Mouse (Mus musculus): Measurements from ENCODE around the gene Lrrc14b. TPM values are rescaled to one million over a fixed set of nuclear protein-coding genes. Genes with fewer than 3 reads are reported as not detected.

Gene Lrrc14b
- total RNA-seq (2015; ENCODE audit: low replicate concordance), result not detected in 2 replicates
- not detected in 2 replicates for total RNA-seq (2017; ENCODE audit: low replicate concordance)

DNA sequence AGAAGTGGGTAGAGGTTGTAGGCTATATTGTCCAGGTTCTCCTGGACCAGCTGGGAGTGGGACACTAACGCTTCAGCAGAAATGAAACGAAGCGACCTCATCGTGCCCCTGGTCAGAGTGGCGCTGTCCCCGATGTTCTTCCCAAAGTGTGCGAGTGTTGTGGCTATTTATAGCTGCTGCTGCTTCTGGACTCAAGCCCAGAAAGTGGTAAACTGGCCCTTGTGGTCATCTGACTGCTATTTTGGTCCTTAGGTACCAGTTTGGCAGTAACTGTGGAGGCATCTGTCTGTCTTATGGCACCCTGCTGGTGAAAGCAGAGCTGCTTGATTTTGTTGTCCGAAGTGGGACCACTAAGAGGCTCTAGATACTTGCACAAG is at the start of gene Lrrc14b:
Gene Lrrc14b (minus strand): TSS at position 147 of the 377 bp plus-strand sequence.
- ATAC-seq (replicated peaks; ENCODE audit: low FRiP score, poor library complexity, severe bottlenecking), result no peak

DNA sequence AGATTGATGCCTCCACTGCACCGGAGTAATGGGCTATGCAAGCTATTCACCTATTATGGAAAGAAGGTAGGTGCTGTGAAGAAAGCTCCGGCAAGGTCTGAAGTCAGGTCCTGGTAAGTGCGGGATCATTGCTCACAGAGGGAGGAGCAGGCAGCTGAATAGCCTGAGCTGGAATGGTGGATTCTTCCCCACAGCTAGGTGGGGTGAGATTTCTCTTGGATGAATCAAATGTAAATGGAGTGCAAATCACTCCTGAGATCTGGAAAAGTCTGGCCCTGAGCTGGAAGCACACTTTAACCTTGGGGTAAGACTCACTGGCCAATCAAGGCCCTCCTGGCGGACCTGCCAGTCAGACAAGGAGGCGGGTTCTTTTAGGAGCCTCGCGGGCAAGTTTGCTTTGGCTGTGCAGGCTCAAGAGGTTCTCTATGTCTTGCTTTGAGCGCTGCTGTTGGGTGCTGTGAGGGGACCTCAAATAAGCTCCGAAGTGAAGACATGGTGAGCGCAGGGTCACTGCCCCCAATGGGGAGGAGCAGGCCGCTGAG is 35.6 kb upstream of the Lrrc14b start, which contains the start of gene Ftl1-ps1:
Gene Ftl1-ps1 (plus strand): TSS at position 397 of the 542 bp plus-strand sequence.
- no peak for ATAC-seq (replicated peaks; ENCODE audit: low FRiP score, poor library complexity, severe bottlenecking)

DNA sequence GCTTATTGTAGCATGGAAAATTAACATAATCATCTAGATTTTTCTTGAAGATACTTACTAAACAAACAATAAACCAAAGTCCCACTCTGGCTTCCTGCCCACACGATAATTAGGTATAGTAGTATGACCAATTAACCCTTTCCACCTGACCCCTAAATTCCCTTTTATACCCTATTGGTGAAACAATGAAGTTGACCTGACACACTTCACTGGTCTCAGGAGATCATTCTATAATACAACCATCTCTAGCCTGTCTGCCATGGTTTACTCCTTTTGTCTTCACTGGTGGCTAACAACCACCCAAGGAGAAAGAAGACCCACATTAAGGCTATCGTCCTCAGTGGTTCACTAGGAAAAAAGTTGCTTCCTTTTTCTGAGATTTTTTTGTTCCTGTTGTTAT is 27.4 kb upstream of the Lrrc14b start:
- no peak for ATAC-seq (replicated peaks; ENCODE audit: low FRiP score, poor library complexity, severe bottlenecking)

DNA sequence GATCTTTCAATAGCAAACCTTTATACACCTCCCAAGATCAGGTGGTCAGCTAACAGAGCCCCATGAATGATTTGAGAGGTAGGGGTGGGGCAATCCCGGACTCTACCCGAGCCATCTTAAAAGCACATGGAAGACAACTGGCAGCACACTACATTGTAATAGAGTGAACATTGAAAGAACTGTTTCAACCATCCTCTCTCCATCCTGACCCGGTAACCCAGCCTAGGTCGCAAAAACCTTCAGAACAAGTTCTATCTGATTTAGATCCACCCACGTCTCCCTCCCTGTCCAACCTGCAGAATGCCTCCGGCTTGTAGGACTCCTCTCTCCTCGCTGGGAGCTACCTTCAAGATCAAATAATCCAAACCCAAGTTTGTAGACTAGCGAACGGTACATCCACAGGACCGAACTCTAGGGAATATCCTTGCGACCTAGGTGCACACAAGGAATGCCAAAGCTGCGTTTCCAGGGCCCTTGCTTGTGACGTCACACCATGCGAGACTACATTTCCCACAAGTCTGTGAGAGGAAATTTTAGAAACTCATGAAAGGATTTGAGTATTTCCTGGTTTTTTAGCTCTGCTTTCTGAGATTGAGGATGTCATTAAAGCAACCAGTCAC is 26.7 kb upstream of the Lrrc14b start, which contains the start of gene Zfp72:
Gene Zfp72 (minus strand): TSS at position 466 of the 620 bp plus-strand sequence.
- ATAC-seq (replicated peaks; ENCODE audit: low FRiP score, poor library complexity, severe bottlenecking), result no peak; the same call in 1 of the 2 replicates

DNA sequence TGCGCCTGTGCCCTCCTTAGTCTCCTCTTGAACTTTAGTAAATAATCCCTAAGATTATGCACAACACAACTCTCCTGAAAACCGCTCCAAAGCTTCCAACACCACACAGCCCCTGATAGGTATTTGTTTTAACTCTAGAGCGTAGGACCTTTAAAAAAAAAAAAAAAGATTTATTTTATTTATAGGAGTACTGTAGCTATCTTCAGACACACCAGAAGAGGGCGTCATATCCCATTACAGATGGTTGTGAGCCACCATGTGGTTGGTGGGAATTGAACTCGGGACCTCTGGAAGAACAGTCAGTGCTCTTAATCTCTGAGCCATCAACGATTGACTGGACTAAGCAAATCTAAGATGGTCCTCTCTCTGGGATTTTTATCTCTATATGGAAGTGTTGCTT is 25.9 kb upstream of the Lrrc14b start:
- ATAC-seq (replicated peaks; ENCODE audit: low FRiP score, poor library complexity, severe bottlenecking), result no peak

DNA sequence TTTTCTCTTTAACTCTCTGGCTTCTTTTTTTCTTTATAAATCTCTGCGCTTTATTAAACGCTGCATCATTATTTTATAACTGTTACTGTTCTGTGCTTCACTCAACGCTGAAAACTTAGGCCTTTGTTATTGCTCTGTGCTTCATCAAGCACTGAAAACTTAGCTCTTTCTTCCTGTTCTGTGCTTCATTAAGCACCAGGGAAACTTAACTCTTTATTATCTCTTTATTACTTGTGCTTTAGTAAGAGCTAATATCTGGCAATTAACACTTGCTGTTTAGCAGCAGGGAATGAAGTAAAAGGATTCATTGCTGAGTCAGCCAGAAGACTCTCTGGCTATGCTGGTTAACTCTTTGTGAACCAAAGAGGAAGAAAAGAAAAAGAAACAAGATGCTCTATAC is 18.5 kb upstream of the Lrrc14b start:
- ATAC-seq (replicated peaks; ENCODE audit: low FRiP score, poor library complexity, severe bottlenecking), result no peak

DNA sequence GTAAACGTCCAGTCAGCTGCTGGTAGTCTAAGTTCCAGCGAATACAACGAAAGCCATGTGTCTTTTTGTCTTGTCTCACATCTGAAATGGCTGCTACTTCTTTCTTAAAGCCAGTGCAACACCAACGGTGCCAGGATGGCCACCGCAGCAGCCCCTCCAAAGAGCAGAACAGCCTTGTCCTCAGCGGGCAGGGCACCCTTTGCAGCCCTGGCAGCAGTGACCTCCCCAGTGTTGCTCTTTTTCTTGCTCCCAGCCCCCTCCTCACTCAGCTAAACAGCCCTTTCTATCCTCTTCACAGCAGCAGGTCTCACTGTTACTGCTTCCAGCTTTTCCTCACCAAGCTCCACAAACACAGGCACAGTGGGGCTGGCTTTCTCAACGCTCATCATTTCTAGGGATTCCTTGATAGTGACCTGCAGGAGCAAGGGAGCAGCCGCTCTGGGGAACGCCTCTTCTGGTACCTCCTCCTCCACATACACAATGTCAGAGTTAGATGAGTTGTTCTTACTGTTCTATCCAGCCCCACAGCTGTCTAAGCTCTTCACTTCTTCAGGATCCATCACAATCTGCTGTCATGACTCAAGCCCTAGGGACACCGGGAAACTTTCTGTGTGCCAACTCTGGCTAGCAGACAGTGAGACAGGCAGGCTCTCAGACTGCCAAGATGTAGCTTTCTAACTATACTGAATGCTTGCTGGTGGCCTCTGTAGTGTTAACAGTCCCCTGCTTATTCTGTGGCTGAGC is 17.9 kb upstream of the Lrrc14b start:
- ATAC-seq (replicated peaks; ENCODE audit: low FRiP score, poor library complexity, severe bottlenecking), result no peak

DNA sequence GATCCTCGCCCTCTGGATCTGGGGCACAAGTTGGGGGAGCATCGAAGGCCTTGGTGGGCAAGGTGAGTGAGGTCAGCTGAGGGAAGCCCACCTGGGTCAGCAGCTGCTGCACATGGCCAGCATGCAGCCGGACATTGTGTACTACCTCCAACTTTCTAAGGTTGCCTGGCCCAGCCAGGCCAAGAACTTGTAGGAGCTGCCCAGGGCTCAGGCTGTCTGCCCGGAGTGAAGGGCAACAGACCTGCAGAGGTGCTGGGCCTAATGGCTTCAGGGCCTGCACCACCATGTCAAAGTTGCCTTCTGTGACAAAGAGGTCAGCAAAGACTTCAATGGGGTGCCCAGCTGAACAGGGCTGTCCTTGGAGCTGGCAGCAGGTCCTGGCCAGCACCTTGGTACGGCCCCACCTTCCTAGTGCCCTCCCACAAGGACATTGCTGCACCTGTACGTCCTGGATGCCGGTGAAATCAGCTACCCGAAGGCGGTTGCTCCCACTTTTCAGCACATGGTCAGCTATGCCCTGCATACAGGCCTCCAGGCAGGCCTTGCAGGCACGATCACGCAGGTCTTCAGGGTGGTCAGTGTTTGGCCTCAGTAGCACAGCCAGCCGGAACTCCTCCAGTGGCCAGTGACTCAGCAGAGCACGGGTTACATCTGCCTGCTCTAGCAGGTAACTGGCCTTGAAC is 488 bp downstream of the Lrrc14b start:
- ATAC-seq (replicated peaks; ENCODE audit: low FRiP score, poor library complexity, severe bottlenecking), result no peak

DNA sequence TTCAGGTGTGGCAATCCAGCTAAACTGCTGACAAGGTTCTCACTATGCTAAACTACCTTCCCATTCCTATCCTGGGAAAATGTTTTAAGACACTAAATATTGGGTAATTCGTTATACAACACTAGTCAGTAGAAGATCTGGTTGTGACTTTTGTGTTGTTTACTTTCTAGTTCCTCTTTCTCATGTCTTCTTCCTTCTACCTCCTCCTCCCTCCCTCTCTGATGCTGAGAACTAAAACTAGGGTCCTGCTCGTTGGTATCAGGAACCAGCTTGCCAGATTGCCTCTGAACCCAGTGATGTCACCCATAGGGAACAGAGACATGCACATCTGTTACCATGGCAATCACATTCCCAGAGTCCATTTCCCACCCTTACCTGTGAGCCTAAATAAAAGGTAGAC is 1.6 kb downstream of the Lrrc14b start:
- no peak for ATAC-seq (replicated peaks; ENCODE audit: low FRiP score, poor library complexity, severe bottlenecking)

DNA sequence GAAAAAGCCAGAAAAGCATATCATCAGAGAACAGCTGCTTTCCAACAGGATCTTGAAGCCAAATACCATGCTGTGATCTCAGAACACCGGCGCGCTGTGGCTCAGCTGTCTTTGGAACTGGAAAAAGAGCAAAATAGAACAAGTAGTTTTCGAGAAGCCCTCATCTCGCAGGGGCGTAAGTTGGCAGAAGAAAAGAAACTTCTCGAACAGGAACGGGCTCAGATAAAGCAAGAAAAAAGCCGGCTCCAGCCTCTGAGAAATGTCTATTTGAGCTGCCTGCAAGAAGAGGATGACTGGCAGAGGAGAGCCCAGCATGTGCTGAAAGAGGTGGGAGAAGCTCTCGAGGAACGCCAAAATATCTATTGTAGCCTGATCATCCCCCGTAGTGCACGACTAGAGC is 7.3 kb downstream of the Lrrc14b start:
- no peak for ATAC-seq (replicated peaks; ENCODE audit: low FRiP score, poor library complexity, severe bottlenecking)

DNA sequence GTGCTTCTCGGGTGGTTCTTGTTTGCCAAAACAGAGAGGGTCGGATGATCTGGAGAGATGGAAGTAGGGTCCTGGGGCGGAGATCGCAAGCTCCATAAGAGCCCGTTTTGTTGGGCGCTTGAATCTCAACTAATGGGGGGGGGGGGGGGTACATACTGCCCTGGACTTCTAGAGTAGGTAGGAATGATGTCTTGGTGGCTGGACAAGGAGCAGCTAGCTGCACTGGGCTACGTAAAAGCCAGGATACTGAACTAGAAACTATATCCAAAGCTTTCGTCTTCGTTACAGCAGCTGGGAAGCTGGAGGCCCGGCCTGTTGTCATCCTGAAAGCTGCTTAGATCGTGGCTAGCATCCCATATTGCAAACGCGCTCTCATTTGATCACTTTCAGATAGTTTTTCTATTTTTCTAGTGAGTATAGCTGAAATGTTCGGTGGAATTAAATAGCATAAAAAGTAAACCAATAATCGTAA is 13.3 kb downstream of the Lrrc14b start:
- ATAC-seq (replicated peaks; ENCODE audit: low FRiP score, poor library complexity, severe bottlenecking), result no peak

DNA sequence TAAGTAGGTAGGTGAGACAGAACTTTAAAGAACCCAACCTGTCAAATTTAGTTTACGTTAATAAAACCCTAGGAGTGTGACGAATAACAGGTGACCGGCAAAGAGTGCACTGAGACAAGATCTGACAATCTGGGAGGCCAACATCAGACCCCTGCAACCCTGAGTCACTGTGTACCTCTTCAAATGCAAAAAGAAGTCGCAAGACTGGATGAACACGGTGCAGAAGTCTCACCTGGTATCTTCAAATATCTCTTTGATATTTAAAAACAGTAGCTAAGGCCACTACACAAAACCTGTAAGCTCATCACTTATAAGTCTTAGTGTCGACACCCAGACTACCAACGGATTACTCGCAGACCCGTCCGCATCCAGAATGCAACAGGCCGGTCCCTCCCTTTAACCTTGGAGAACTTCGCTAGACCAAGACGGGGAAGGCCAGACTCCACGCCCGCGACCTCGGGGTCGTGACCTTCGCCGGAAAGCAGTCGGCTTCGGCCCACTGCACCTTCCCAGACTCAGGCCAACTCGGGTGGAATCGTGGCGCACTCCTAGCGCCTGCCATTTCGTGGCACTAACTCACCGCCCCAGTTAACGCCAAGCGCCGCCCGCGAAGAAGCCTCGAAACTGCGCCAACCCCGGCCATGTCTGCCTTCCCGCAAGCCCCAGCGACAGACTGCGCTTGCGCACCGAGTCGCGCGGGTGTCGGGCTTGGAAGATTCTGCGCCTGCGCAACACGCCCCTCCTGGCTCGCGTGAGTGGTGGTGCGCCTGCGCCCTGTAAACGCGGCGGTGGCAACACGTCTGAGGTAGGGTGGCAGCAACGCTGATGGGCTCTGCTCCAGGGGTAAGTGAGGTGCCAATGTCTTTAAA is 14.0 kb downstream of the Lrrc14b start, which contains the start of the genes Sdha and Ccdc127:
Gene Sdha (minus strand): TSS at position 715 of the 869 bp plus-strand sequence.
Gene Ccdc127 (plus strand): TSS at position 744 of the 869 bp plus-strand sequence.
- peak; percentile 99 for ATAC-seq (replicated peaks; ENCODE audit: low FRiP score, poor library complexity, severe bottlenecking)

DNA sequence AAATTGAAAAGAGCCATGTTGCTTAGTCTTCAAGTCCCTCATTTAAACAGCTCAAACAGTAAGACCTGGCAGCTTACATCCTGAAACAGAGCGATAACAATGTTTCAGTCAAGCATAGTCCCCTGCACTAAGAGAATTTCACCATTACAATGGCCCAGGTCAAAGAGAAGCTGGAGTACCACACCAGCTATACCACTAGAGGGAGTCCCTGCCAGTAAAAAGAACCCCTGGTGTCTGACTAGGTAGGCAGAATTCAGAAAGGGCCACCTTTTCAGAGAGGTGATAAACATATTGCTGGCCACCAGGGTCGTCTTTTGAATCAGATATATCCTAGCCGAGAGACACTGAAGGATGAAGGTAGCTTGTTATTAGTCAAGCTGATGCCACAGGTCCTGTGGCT is 22.8 kb downstream of the Lrrc14b start:
- ATAC-seq (replicated peaks; ENCODE audit: low FRiP score, poor library complexity, severe bottlenecking), result peak; percentile 86

DNA sequence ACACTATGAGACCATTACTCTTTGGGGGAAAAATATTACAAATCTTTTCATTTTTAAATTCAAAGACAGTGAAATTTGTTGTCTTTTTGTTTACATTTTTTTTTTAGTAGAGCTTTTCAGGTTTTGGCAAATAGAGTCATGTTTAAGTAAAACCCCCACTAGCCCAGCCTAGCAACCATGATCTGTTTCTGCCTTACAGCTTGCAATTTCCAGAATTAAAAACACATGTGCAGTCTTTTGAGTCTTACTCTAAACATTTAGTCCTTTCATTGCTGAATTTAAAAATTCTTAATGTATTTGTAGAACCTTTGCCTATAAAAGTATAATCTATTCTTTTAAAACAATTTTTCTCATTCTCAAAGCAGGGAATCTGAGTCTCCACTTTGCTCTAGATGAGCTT is 34.5 kb downstream of the Lrrc14b start:
- no peak for ATAC-seq (replicated peaks; ENCODE audit: low FRiP score, poor library complexity, severe bottlenecking)

DNA sequence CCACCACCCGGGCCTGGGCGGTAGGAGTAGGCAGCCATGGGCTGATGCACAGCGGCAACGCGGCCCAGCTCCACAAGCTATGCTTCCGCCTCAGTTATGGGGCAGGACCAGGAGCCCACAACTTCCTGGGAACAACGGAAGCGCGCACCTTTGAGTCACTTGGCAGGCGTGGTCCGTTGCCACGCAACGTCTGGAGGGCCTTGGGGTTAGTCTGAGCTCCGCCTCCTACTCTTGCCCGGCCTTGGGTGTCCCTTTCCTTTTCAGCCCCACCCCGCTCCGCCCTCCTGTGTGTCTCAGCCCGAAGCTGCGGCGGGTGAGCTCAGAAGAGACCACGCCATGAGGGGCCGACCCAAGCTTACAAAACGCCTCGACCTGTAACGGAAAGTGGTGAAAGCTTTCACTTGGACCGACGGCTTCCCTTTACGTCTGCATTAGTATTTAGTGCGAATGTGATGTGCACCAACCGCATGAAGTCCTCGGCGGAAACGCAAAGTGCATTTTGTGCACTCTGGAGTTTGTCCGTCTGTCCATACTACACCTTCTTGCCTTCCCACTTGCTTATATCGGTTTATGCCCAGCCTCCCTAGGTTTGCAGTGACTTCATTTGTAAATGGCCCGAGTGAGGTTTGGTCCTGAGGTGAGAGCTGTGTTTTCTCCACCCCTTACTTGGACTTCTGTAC is 46.5 kb downstream of the Lrrc14b start, which contains the start of gene Pdcd6:
Gene Pdcd6 (minus strand): TSS at position 411 of the 680 bp plus-strand sequence.
- peak; percentile 98 for ATAC-seq (replicated peaks; ENCODE audit: low FRiP score, poor library complexity, severe bottlenecking)

DNA sequence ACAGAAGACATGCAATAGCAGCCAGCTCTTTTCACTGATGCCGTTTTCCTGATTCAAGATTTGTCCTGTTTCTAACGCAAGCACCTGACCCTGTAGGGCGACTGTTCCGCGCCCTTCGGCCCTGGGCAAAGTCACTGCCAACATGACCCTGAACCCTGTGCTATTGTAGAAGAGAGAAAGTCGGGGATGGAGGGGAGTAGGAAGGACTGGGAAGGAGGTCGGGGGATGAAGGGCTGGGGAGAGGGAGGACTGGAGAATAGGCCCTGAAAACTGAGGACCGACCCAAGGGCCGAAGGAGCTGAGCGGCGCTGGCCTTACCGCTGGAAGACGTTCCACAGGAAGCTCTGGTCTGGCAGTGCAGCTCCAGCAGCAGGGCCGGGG is 47.0 kb downstream of the Lrrc14b start:
- ATAC-seq (replicated peaks; ENCODE audit: low FRiP score, poor library complexity, severe bottlenecking), result peak; percentile 35

DNA sequence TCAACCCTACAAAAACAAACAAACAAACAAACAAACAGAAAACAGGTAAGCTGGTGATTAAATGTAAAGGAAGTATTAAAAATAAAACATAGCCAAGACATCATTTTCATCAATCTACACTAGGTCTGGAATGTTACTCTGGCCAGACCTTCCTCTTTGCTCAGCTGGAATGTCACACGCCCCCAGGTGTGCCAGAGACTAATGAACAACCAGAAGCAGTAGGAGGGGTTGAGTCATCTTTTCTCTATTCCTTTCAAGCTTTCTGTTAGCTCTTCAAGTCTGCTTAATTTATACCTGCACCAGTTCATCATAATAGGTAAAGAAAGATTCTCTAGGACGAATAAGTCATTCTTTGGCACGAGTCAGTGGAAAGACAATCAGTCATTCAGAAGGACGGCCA is 47.4 kb downstream of the Lrrc14b start:
- no peak for ATAC-seq (replicated peaks; ENCODE audit: low FRiP score, poor library complexity, severe bottlenecking)

DNA sequence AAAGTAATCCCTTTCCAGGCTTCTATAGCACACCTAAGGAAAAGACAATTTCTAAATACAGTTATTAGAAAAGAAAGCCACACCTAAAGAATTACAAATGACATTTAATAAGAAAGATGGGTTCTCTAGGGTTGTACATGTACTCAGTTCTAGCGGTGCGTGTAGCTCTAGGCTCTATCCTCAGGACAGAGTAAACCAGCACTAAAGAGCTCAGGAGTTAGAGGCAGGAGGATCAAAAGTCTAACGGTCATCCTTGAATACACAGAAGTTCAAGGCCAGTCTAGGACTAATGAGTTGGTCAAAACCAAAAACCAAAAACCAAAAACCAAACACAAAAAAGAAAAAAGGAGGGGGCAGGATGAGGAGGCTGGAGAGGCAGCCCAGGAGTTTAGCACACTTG is 49.2 kb downstream of the Lrrc14b start:
- no peak for ATAC-seq (replicated peaks; ENCODE audit: low FRiP score, poor library complexity, severe bottlenecking)
